Mouse (Mus musculus): ENCODE results near the gene Gm44596. TPM values are rescaled to one million over a fixed set of nuclear protein-coding genes. Genes with fewer than 3 reads are reported as not detected.

Gm44596 gene
- total and polyA plus RNA-seq, 2 experiments from 2014 or later, result not detected

GRCm38 (mm10) chr6:128346782-128347181, 28.5 kb upstream of the Gm44596 start:
- 82% methylated on average over 6 of the region's 6 CpGs for WGBS
- Histone ChIP-seq H3K9me3 (ENCODE audit: low read length) (no peaks in the 10 kb centered on the region), H3K36me3 (ENCODE audit: insufficient read depth) (peaks cover 6% of the 10 kb centered on the region), H3K9ac (no peak overlapping the region), H3K4me2 (ENCODE audit: low read depth) (no peak overlapping the region), H3K27ac (ENCODE audit: low read depth, low read length) (0 out of 2 replicates have a peak overlapping the region, but pooled peaks have one; percentile 9), H3K27me3 (ENCODE audit: insufficient read depth, low read length) (no peaks in the 10 kb centered on the region), H3K4me3 (ENCODE audit: low read depth, low read length) (no peak overlapping the region), H3K4me1 (ENCODE audit: insufficient read depth) (no peaks in the 10 kb centered on the region)
- no peak for TF ChIP-seq CTCF (IDR thresholded peaks at IDR 0.05; ENCODE audit: low read depth)
- ATAC-seq (no peak), DNase-seq (no peak)

- Histone ChIP-seq H3K4me1 (ENCODE audit: insufficient read depth) (0 out of 2 replicates have a peak, but pooled peaks cover 4% of the 10 kb centered on the region), H3K27ac (ENCODE audit: low read depth, low read length) (no peak overlapping the region), H3K9ac (no peak overlapping the region), H3K9me3 (ENCODE audit: low read length) (no peaks in the 10 kb centered on the region), H3K4me2 (ENCODE audit: low read depth) (no peak overlapping the region), H3K4me3 (ENCODE audit: low read depth, low read length) (no peak overlapping the region), H3K36me3 (ENCODE audit: insufficient read depth) (no peaks in the 10 kb centered on the region), H3K27me3 (ENCODE audit: insufficient read depth, low read length) (no peaks in the 10 kb centered on the region)
- ATAC-seq (peak; percentile 71), DNase-seq (no peak)
- WGBS, result 45% methylated on average over 7 of the region's 7 CpGs
- no peak for TF ChIP-seq CTCF (IDR thresholded peaks at IDR 0.05; ENCODE audit: low read depth)
Observed at GRCm38 (mm10) chr6:128349711-128350110, 25.6 kb upstream of the Gm44596 start.

DNA sequence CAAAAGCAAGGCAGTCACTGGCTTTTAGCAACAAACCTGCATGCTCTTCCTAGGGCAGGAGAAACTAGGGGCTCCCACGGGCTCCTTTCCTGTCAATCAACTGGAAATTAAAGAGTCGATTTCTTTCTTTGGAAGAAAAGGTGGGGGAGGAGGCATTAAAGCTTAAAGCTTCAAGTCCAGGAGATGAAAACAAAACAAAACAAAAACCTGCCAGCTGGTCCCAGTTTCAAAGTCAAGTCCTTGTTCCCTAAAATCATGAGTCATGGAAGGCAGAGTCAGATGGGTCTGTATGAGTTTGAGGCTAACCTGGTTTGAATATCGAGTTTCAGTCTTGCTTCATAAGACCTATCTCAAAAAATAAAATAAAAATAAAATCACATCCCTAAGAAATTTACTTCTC, 21.2 kb upstream of the Gm44596 start:
- DNase-seq, result no peak
- Histone ChIP-seq H3K4me3 (ENCODE audit: low read depth, low read length) (no peak overlapping the region), H3K27me3 (ENCODE audit: insufficient read depth, low read length) (no peaks in the 10 kb centered on the region)

DNA sequence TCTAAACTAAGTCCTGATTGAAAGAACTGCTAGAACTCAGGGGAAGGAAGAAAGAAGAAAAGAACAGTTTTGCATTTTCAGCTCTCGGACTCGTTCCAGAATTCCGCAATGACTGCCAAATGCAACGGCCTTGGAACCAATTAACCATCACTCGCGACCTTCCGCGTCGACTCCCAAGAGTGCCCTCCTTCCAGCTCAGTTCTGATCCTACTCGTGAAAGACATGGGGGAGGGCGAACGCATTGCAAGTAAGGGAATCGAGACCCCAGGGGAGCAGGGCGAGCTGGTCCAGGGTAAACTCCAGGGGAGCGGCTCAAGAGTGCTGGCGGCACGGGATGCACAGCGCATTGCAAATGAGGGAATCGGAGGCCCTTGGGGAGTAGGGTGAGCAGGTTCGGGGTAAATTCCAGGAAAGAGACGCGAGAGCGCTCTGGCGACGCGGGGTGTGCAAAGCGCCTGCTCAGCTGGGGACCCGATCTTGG, 20.1 kb upstream of the Gm44596 start:
- Histone ChIP-seq H3K27me3 (ENCODE audit: insufficient read depth, low read length) (no peaks in the 10 kb centered on the region), H3K9me3 (ENCODE audit: low read length) (no peaks in the 10 kb centered on the region), H3K4me1 (ENCODE audit: insufficient read depth) (peaks cover 7% of the 10 kb centered on the region; the same call in 1 of the 2 replicates), H3K36me3 (ENCODE audit: insufficient read depth) (peaks cover 10% of the 10 kb centered on the region), H3K4me3 (ENCODE audit: low read depth, low read length) (peak overlapping the region; percentile 73), H3K9ac (peak overlapping the region; percentile 79), H3K4me2 (ENCODE audit: low read depth) (peak overlapping the region; percentile 66), H3K27ac (ENCODE audit: low read depth, low read length) (peak overlapping the region; percentile 89)
- ATAC-seq (peak; percentile 79), DNase-seq (peak; percentile 79)
- no peak for TF ChIP-seq CTCF (IDR thresholded peaks at IDR 0.05; ENCODE audit: low read depth)
- under 1% methylated on average over 26 of the region's 28 CpGs for WGBS

More for the DNA sequence above, 21.2 kb upstream of the Gm44596 start:
- peaks cover 7% of the 10 kb centered on the region; the same call in 1 of the 2 replicates for H3K4me1 ChIP-seq (ENCODE audit: insufficient read depth)
- H3K4me2 ChIP-seq (ENCODE audit: low read depth), result no peak overlapping the region; the same call in 1 of the 2 replicates
- WGBS, result 25% methylated on average over 3 of the region's 3 CpGs
- H3K36me3 ChIP-seq (ENCODE audit: insufficient read depth), result peaks cover 10% of the 10 kb centered on the region
- no peak for ATAC-seq
- no peak for TF ChIP-seq CTCF (IDR thresholded peaks at IDR 0.05; ENCODE audit: low read depth)
- no peak overlapping the region for H3K27ac ChIP-seq (ENCODE audit: low read depth, low read length)
- H3K9me3 ChIP-seq (ENCODE audit: low read length), result no peaks in the 10 kb centered on the region
- H3K9ac ChIP-seq, result 0 out of 2 replicates have a peak overlapping the region, but pooled peaks have one; percentile 2

DNA sequence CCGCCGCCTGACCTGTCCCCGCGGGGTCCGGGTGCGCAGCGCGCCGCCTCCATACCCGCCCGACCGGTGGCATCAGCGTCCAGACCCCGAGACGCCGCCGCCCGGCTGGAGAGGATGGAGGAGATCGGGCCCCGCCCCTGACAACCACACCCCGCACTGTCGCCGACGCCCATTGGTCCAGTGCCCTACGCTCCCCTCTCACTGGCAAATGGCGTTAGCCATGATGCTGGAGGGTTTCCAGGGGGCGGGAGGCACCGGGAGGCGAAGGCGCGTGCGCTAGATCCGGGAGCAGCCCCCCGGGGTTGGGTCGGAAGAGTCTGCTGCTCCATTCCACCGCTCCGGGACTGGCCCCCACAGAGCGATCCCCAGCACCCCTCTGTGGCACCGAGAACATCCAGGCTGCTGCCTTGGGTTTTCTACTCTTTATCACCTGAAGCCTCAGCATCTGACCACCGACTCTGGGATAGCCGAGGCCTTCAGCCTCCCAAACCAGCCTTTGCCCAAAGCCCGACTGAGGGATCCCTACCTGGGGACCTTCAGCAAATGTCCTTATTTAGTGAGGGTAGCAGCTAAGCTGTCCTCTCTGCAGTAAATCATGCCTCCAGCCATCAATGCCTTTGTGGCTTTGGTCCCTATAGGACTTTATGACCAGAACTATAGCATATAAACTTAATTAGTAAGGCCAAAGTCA, 19.4 kb upstream of the Gm44596 start, which contains the start of gene Tulp3:
Tulp3 (minus strand) TSS at position 126 of the 691 bp plus-strand sequence.
- Histone ChIP-seq H3K4me2 (ENCODE audit: low read depth) (peak within 1 kb of the TSS; percentile 66), H3K27me3 (ENCODE audit: insufficient read depth, low read length) (no peaks in the 10 kb centered on the region), H3K9me3 (ENCODE audit: low read length) (no peaks in the 10 kb centered on the region), H3K27ac (ENCODE audit: low read depth, low read length) (peak within 1 kb of the TSS; percentile 89), H3K4me3 (ENCODE audit: low read depth, low read length) (peak within 1 kb of the TSS; percentile 73), H3K4me1 (ENCODE audit: insufficient read depth) (peaks cover 8% of the 10 kb centered on the region), H3K36me3 (ENCODE audit: insufficient read depth) (peaks cover 10% of the 10 kb centered on the region), H3K9ac (peak within 1 kb of the TSS; percentile 79)
- peak; percentile 98 for ATAC-seq
- peak; percentile 99 for DNase-seq
- no peak for TF ChIP-seq CTCF (IDR thresholded peaks at IDR 0.05; ENCODE audit: low read depth)
- 1% methylated on average over 37 of the region's 42 CpGs for WGBS

- Histone ChIP-seq H3K27ac (ENCODE audit: low read depth, low read length) (no peak overlapping the region), H3K4me1 (ENCODE audit: insufficient read depth) (peaks cover 19% of the 10 kb centered on the region), H3K4me2 (ENCODE audit: low read depth) (no peak overlapping the region), H3K9ac (no peak overlapping the region), H3K4me3 (ENCODE audit: low read depth, low read length) (no peak overlapping the region), H3K9me3 (ENCODE audit: low read length) (no peaks in the 10 kb centered on the region), H3K27me3 (ENCODE audit: insufficient read depth, low read length) (no peaks in the 10 kb centered on the region), H3K36me3 (ENCODE audit: insufficient read depth) (peaks cover 10% of the 10 kb centered on the region)
- TF ChIP-seq CTCF (IDR thresholded peaks at IDR 0.05; ENCODE audit: low read depth), result peak; percentile 89
- DNase-seq, result peak; percentile 82
- WGBS, result 4% methylated on average over 2 of the region's 2 CpGs
- ATAC-seq, result no peak
Observed at GRCm38 (mm10) chr6:128358999-128359398, 16.3 kb upstream of the Gm44596 start.

DNA sequence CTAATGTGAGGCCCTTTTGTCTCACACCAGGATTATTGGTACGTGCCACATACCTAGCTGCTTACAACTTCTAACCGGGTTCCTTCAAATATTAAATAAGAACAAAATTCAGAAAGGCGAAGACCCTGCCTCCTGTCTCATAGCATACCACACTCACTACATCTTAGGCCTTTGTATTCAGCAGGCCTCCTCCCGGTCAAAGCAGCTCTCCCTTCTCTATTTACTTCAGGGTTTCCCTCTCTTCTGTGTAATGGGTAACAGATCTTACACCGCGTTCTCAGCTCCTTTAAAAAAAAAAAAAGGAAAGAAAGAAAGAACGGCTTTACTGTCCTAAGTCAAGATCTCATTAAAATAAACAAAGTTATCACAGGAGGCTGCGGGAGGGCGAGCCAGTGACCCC, 13.4 kb upstream of the Gm44596 start:
- Histone ChIP-seq H3K4me3 (ENCODE audit: low read depth, low read length) (peak overlapping the region; percentile 78), H3K9ac (peak overlapping the region; percentile 76), H3K9me3 (ENCODE audit: low read length) (no peaks in the 10 kb centered on the region), H3K36me3 (ENCODE audit: insufficient read depth) (peaks cover 10% of the 10 kb centered on the region), H3K4me2 (ENCODE audit: low read depth) (peak overlapping the region; percentile 100), H3K4me1 (ENCODE audit: insufficient read depth) (peaks cover 12% of the 10 kb centered on the region), H3K27me3 (ENCODE audit: insufficient read depth, low read length) (no peaks in the 10 kb centered on the region), H3K27ac (ENCODE audit: low read depth, low read length) (peak overlapping the region; percentile 88; the same call in 1 of the 2 replicates)
- 14% methylated on average over 9 of the region's 9 CpGs for WGBS
- DNase-seq (no peak), ATAC-seq (no peak)
- no peak for TF ChIP-seq CTCF (IDR thresholded peaks at IDR 0.05; ENCODE audit: low read depth)

All from forebrain, postnatal 0 days (tissue).